Mouse (Mus musculus) macrophage (primary cell): ENCODE results near the gene Gps1. TPM values are rescaled to one million over a fixed set of nuclear protein-coding genes. Genes with fewer than 3 reads are reported as not detected.
"Not testable (repeated sequence)": the region's sequence is repeated elsewhere in the genome, so short reads cannot be mapped to it uniquely, and the experiment has no call there.

ENCODE experiments used
- H3K27ac ChIP-seq: fragments of 350-480 bp; formaldehyde crosslinking; 2 replicates; pipeline ENCODE4 v1.9.0; 2021
- H3K36me3 ChIP-seq: fragments of 350-480 bp; formaldehyde crosslinking; 2 replicates; pipeline ENCODE4 v1.9.0; 2021; ENCODE audit errors: inconsistent target
- H3K4me3 ChIP-seq: fragments of 350-480 bp; formaldehyde crosslinking; 2 replicates; pipeline ENCODE4 v1.9.0; 2021; ENCODE audit errors: inconsistent target
- H3K79me2 ChIP-seq: fragments of 350-480 bp; formaldehyde crosslinking; 2 replicates; pipeline ENCODE4 v1.9.0; 2021; ENCODE audit errors: inconsistent target
- WGBS: methylation state at CpG from one replicate; pipeline ENCODE4 v1.1.7; 2026; ENCODE audit warnings: inconsistent platforms; ENCODE audit not compliant: missing documents; 5-methylcytosine and 5-hydroxymethylcytosine counted together
- polyA plus RNA-seq: library from polyadenylated mRNA; stranded (reverse); fragments of 250-400 nt; gene quantifications from 3 replicates; pipeline ENCODE4 v1.2.4, GENCODE M21; 2018; ENCODE audit warnings: inconsistent platforms
- total RNA-seq, 78 experiments: library from RNA; depleted of rRNA; stranded (reverse); fragments of 250-400 nt; gene quantifications; 1 replicate in 9 of 78; 2 replicates in 24 of 78; 3 replicates in 43 of 78; 4 replicates in 2 of 78; pipeline ENCODE4 v1.2.4; 2018; ENCODE audit warnings: inconsistent platforms in 56 of 78

The Gps1 gene
- total RNA-seq (2018; cell fraction: chromatin; rRNA removed): 10 to 100 TPM; 22.2 to 70.2 (median 44.4) TPM
- total RNA-seq (2018; cell fraction: cytosol; rRNA removed): 10 to 100 TPM; 31.5 to 47.0 (median 40.8) TPM
- total RNA-seq (2018; cell fraction: nucleus; rRNA removed): 10 to 100 TPM; 21.3 to 85.8 (median 33.8) TPM
- polyA plus RNA-seq: 31.8 to 85.4 TPM (median 49.9 TPM) in 3 replicates

GRCm38 (mm10) chr11:120784064-120784791, at the start of gene Gps1, which contains the start of gene Rfng:
Gps1 (plus strand) TSS chr11:120784272.
Rfng (minus strand) TSS chr11:120784207.
- 0% methylated on average over 38 of the region's 107 CpGs for WGBS
- Histone ChIP-seq H3K36me3 (peaks cover 19% of the 10 kb centered on the region; the same call in 1 of the 2 replicates), H3K4me3 (peak within 1 kb of the TSS; percentile 61), H3K27ac (no peak within 1 kb of the TSS), H3K79me2 (peaks cover 15% of the 10 kb centered on the region)

DNA sequence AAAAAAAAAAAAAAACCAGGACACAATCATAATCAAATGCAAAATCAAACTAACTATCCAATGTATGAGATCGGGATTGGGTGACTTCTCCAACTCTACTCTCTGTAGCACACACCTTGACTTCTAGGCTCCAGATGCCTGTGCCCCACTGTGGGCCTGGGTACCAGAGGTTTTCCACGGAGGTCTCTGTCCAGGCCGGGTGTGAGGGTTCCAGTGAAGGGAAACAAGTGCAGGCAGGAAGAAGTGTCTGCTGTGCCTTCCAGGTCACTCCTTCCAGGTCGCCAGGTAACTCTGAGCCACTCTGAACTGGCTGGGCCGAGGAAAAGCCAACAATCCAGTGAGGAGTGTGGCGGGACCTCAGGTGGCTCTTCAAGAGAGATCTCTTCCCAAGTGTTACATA, 47.6 kb upstream of the Gps1 start:
- Histone ChIP-seq H3K79me2 (no peaks in the 10 kb centered on the region), H3K4me3 (no peak overlapping the region), H3K27ac (no peak overlapping the region), H3K36me3 (no peaks in the 10 kb centered on the region)
- 93% methylated on average over 5 of the region's 6 CpGs for WGBS

DNA sequence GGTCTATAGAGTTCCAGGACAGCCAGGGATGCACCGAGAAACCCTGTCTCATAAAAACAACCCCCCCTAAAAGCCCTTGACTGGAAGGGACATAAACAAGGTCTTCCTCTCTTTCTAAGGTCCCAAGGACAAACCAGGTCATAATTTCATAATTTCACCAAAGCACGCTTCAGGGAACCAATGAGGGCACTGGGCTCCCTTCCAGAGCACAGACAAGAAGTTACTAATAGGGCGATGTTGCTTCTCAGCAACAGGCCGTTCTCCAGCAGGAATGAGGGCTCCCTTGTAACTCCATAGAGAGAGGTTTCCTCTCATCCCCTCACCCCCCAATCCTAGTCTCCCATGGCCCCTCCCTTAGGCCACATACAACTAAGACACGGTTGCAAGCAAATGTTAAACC, 43.1 kb upstream of the Gps1 start:
- Histone ChIP-seq H3K36me3 (no peaks in the 10 kb centered on the region), H3K4me3 (no peak overlapping the region), H3K79me2 (no peaks in the 10 kb centered on the region), H3K27ac (no peak overlapping the region)
- 92% methylated on average over 5 of the region's 5 CpGs for WGBS

DNA sequence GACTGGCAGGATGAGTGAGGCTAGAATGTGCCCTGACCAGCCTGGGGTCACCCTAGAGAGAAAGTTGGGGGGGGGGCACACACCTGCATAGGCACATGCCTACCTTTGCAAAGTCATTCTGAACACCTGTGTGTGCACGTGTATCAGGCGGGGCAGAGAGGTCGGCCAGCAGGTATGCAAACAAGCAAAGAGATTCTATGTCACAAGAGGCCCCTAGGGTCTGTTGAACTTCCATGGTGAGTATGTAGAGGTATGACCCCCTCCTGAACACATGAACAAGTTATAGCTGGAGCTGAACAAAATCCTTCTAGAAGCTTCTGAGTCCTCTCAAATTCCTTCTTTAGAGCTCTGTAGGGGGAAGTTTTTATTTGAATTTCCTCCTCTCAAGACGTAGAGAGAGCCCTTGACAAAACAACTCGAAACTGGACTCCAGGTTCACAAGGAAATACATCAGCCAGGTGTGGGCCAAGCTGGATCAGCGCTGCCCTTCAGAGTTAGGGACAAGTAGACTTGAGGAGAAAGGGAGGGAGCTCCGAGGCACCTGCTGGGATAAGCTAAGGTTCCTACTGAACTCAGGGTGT, 39.9 kb upstream of the Gps1 start:
- Histone ChIP-seq H3K4me3 (no peak overlapping the region), H3K79me2 (no peaks in the 10 kb centered on the region), H3K36me3 (no peaks in the 10 kb centered on the region), H3K27ac (no peak overlapping the region)
- 91% methylated on average over 7 of the region's 7 CpGs for WGBS

GRCm38 (mm10) chr11:120747974-120748373, 36.1 kb upstream of the Gps1 start:
- Histone ChIP-seq H3K79me2 (no peaks in the 10 kb centered on the region), H3K36me3 (no peaks in the 10 kb centered on the region), H3K4me3 (no peak overlapping the region), H3K27ac (peak overlapping the region; percentile 68)
- WGBS: 4% methylated on average over 4 of the region's 4 CpGs

- Histone ChIP-seq H3K79me2 (no peaks in the 10 kb centered on the region), H3K36me3 (no peaks in the 10 kb centered on the region), H3K4me3 (no peak overlapping the region), H3K27ac (no peak overlapping the region)
- WGBS: 58% methylated on average over 8 of the region's 8 CpGs
Measured at GRCm38 (mm10) chr11:120749430-120749829, 34.6 kb upstream of the Gps1 start.

DNA sequence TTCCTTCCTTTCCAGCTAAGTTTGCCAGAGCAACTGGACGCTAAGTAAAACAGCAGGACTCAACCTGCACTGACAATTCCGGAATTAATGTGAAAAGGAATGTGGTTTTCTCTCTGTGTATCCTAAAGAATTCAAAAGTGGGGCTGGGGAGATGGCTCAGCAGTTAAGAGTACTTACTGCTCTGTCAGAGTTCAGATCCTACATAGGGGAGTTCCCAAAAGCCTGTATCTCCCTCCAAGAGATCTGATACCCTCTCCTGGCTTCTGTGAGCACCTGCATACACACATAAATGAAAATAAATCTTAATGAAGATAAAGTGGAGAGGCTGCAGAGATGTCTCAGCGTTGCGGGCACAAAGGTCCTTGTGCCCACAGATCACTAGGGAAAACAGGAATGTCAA, 32.5 kb upstream of the Gps1 start:
- Histone ChIP-seq H3K36me3 (no peaks in the 10 kb centered on the region), H3K4me3 (no peak overlapping the region), H3K27ac (no peak overlapping the region), H3K79me2 (no peaks in the 10 kb centered on the region)
- 95% methylated on average over 4 of the region's 4 CpGs for WGBS

DNA sequence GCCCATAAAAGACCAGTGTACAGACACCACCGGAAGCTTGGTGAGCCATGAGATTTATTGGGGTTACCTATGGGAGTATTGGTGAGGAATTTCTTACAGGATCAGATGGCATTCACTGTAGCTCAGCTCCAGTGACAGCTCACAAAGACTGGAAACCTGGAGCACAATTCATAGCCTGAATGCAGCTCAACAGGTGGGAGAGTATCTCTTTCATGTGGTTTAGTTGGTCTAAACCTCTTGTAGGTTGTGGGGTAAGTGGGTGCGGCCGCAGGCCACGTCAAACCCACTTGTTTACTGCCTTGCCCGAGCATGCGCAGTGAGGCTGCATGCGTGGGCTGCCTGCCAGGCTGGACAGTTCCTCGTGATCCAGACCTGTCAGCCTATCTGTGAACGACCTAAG, 23.8 kb upstream of the Gps1 start:
- no peak overlapping the region for H3K4me3 ChIP-seq
- no peak overlapping the region for H3K27ac ChIP-seq
- H3K36me3 ChIP-seq: no peaks in the 10 kb centered on the region
- H3K79me2 ChIP-seq: no peaks in the 10 kb centered on the region
- 98% methylated on average over 5 of the region's 9 CpGs for WGBS

GRCm38 (mm10) chr11:120761811-120762671, 22.0 kb upstream of the Gps1 start:
- WGBS: 83% methylated on average over 14 of the region's 14 CpGs
- Histone ChIP-seq H3K4me3 (no peak overlapping the region), H3K36me3 (no peaks in the 10 kb centered on the region), H3K27ac (no peak overlapping the region), H3K79me2 (no peaks in the 10 kb centered on the region)

GRCm38 (mm10) chr11:120762672-120763041, 21.4 kb upstream of the Gps1 start, which contains the start of gene Hmga1b:
Hmga1b (plus strand) TSS chr11:120762794.
- not testable (repeated sequence) for H3K36me3 ChIP-seq, H3K27ac ChIP-seq, H3K4me3 ChIP-seq, H3K79me2 ChIP-seq
- 29% methylated on average over 12 of the region's 14 CpGs for WGBS

GRCm38 (mm10) chr11:120763121-120763999, 20.7 kb upstream of the Gps1 start:
- H3K36me3 ChIP-seq, H3K27ac ChIP-seq, H3K4me3 ChIP-seq, H3K79me2 ChIP-seq: not testable (repeated sequence)
- no CpG with 5 or more reads among the region's 23 CpGs for WGBS

GRCm38 (mm10) chr11:120767023-120767422, 17.0 kb upstream of the Gps1 start:
- H3K27ac ChIP-seq, H3K79me2 ChIP-seq, H3K4me3 ChIP-seq, H3K36me3 ChIP-seq: not testable (repeated sequence)
- WGBS: 10% methylated on average over 3 of the region's 7 CpGs

GRCm38 (mm10) chr11:120768206-120768605, 15.9 kb upstream of the Gps1 start:
- H3K27ac ChIP-seq: no peak overlapping the region
- H3K4me3 ChIP-seq: no peak overlapping the region
- no peaks in the 10 kb centered on the region for H3K79me2 ChIP-seq
- WGBS: 92% methylated on average over 1 of the region's 1 CpGs
- no peaks in the 10 kb centered on the region for H3K36me3 ChIP-seq

DNA sequence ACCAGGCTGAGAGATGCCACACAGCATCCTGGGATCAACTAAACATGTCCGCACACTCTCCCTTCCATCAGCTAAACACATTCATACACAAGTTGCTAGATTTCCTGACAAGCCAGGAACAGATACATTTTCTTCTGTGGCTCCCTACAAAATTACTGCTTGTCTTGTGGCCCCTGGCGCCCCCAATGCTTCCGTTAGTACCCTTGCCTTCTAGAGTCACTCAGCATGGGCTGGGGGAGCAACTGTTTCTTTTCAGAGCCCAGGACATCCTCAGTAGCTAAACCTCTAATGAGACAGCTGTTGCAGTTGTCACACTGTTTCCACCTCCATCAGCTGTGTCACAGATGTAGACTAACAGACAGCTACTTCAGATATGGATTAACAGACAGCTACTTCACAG, 11.3 kb upstream of the Gps1 start:
- no peak overlapping the region for H3K4me3 ChIP-seq
- H3K27ac ChIP-seq: no peak overlapping the region
- H3K79me2 ChIP-seq: no peaks in the 10 kb centered on the region
- no peaks in the 10 kb centered on the region for H3K36me3 ChIP-seq
- 100% methylated on average over 3 of the region's 3 CpGs for WGBS
